Mouse (Mus musculus): ENCODE results near the gene Sez6l.

Gene Sez6l

GRCm38 (mm10) chr5:112533312-112534075 lies 43.5 kb downstream of the Sez6l start:
- DNase-seq (ENCODE audit: low spot score in 2 of 2) = no peak

- DNase-seq (ENCODE audit: low spot score in 2 of 2) = no peak
Observed at GRCm38 (mm10) chr5:112532894-112533293, 44.1 kb downstream of the Sez6l start.

- no peak for DNase-seq (ENCODE audit: low spot score in 2 of 2)
Observed at GRCm38 (mm10) chr5:112532210-112532609, 44.8 kb downstream of the Sez6l start.

GRCm38 (mm10) chr5:112531111-112531510 lies 45.9 kb downstream of the Sez6l start:
- DNase-seq (ENCODE audit: low spot score in 2 of 2) = no peak

GRCm38 (mm10) chr5:112526936-112527335 lies 50.0 kb downstream of the Sez6l start:
- DNase-seq (ENCODE audit: low spot score in 2 of 2) = no peak

GRCm38 (mm10) chr5:112526435-112526834 lies 50.5 kb downstream of the Sez6l start:
- DNase-seq (ENCODE audit: low spot score in 2 of 2) = no peak

GRCm38 (mm10) chr5:112525980-112526379 lies 51.0 kb downstream of the Sez6l start:
- no peak for DNase-seq (ENCODE audit: low spot score in 2 of 2)

- DNase-seq (ENCODE audit: low spot score in 2 of 2) = no peak
Observed at GRCm38 (mm10) chr5:112525271-112525670, 51.7 kb downstream of the Sez6l start.

- no peak for DNase-seq (ENCODE audit: low spot score in 2 of 2)
Observed at GRCm38 (mm10) chr5:112523796-112524195, 53.2 kb downstream of the Sez6l start.

- no peak for DNase-seq (ENCODE audit: low spot score in 2 of 2)
Observed at GRCm38 (mm10) chr5:112523331-112523730, 53.7 kb downstream of the Sez6l start.

GRCm38 (mm10) chr5:112521703-112522527 lies 55.1 kb downstream of the Sez6l start:
- no peak for DNase-seq (ENCODE audit: low spot score in 2 of 2)

- DNase-seq (ENCODE audit: low spot score in 2 of 2) = no peak
Observed at GRCm38 (mm10) chr5:112520826-112521702, 55.9 kb downstream of the Sez6l start.

- DNase-seq (ENCODE audit: low spot score in 2 of 2) = no peak
Observed at GRCm38 (mm10) chr5:112518773-112519172, 58.2 kb downstream of the Sez6l start.

GRCm38 (mm10) chr5:112517454-112517853 lies 59.5 kb downstream of the Sez6l start:
- DNase-seq (ENCODE audit: low spot score in 2 of 2) = no peak

- DNase-seq (ENCODE audit: low spot score in 2 of 2) = no peak
Observed at GRCm38 (mm10) chr5:112516527-112516926, 60.5 kb downstream of the Sez6l start.

- peak in 1 of 2 experiments; percentile 54 for DNase-seq (ENCODE audit: low spot score in 2 of 2)
Observed at GRCm38 (mm10) chr5:112510351-112510750, 66.6 kb downstream of the Sez6l start.

- no peak for DNase-seq (ENCODE audit: low spot score in 2 of 2)
Observed at GRCm38 (mm10) chr5:112509916-112510315, 67.1 kb downstream of the Sez6l start.

GRCm38 (mm10) chr5:112505595-112505994 lies 71.4 kb downstream of the Sez6l start:
- DNase-seq (ENCODE audit: low spot score in 2 of 2) = no peak

GRCm38 (mm10) chr5:112501384-112501783 lies 75.6 kb downstream of the Sez6l start:
- DNase-seq (ENCODE audit: low spot score in 2 of 2) = no peak

- no peak for DNase-seq (ENCODE audit: low spot score in 2 of 2)
Observed at GRCm38 (mm10) chr5:112499918-112500682, 76.9 kb downstream of the Sez6l start.

All from right cerebral cortex, postnatal 36 days (tissue).